ENCODE assay signal across 8 mouse cellular contexts in the genomic region with DNA sequence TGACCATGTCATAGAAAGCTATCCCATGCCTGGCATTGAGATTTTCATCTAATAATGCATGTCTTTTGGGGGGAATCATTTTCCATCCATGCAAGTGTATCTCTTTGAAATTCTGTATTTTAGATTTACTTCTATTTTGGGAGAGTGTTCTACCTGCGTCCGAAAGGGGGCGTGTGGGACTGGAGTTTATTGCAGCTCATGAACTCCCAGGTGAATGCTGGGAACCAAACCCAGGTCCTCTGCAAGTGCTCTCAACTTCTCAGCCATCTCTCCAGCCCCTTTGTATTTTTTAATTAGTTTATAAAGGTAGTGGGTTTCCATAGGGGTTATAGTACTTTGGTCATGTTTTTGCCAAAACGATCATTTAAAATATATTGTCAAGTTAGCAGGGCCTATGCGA. TPM values are rescaled to one million over a fixed set of nuclear protein-coding genes. Genes with fewer than 3 reads are reported as not detected.
DNase-seq lines count a peak whose midpoint lies in the region; ATAC-seq and TF ChIP-seq lines count a peak whose summit lies in the region.

No protein-coding gene starts in this region.

- H3K36me3 ChIP-seq in embryonic facial prominence, embryonic 12.5 days: no peaks in the 10 kb centered on the region
- H3K36me3 ChIP-seq in hindbrain, postnatal 0 days (ENCODE audit: insufficient read depth, low read length): no peaks in the 10 kb centered on the region
- H3K36me3 ChIP-seq in midbrain, embryonic 16.5 days (ENCODE audit: control insufficient read depth, insufficient read depth, low read length): no peaks in the 10 kb centered on the region

- peak overlapping the region; percentile 92; the same call in 1 of the 2 replicates for H3K27ac ChIP-seq in left cerebral cortex, adult 2 months
- peak overlapping the region; percentile 83; the same call in 1 of the 2 replicates for H3K27ac ChIP-seq in embryonic facial prominence, embryonic 12.5 days
- H3K27ac ChIP-seq in hindbrain, postnatal 0 days: 0 out of 2 replicates have a peak overlapping the region, but pooled peaks have one; percentile 79
- peak overlapping the region; percentile 86; the same call in 1 of the 2 replicates for H3K27ac ChIP-seq in midbrain, embryonic 16.5 days (ENCODE audit: low read length)

- H3K4me3 ChIP-seq in left cerebral cortex, adult 2 months: no peak overlapping the region
- H3K4me3 ChIP-seq in embryonic facial prominence, embryonic 12.5 days: no peak overlapping the region
- peak overlapping the region; percentile 83; the same call in 1 of the 2 replicates for H3K4me3 ChIP-seq in hindbrain, postnatal 0 days (ENCODE audit: low read length)
- no peak overlapping the region for H3K4me3 ChIP-seq in midbrain, embryonic 16.5 days (ENCODE audit: low read depth, low read length)

- TF ChIP-seq CTCF in left cerebral cortex, adult 2 months (IDR thresholded peaks at IDR 0.05): no peak
- TF ChIP-seq CTCF in hindbrain, postnatal 0 days (IDR thresholded peaks at IDR 0.05; ENCODE audit: low read depth): no peak

- intact Hi-C loops in left cerebral cortex, adult 2 months (cut with DNase I): loop anchor here (10.0 kb wide), 2 partner anchors 429 to 569 kb away; a partner anchor contains a TSS
- intact Hi-C loops in left cerebral cortex, postnatal 14 days (cut with DNase I): loop anchor here (10.0 kb wide), 1 partner anchor 249 kb away; no protein-coding TSS in a partner anchor

- H3K9ac ChIP-seq in embryonic facial prominence, embryonic 12.5 days: no peak overlapping the region
- no peak overlapping the region for H3K9ac ChIP-seq in hindbrain, postnatal 0 days (replicated peaks; ENCODE audit: low read length)
- no peak overlapping the region; the same call in 1 of the 2 replicates for H3K9ac ChIP-seq in midbrain, embryonic 16.5 days (ENCODE audit: low read depth, low read length)

- no peak for DNase-seq in left cerebral cortex, adult 2 months (ENCODE audit: extremely low spot score in 1 of 2, low spot score in 2 of 2)
- DNase-seq in left cerebral cortex, postnatal 14 days (ENCODE audit: low spot score in 2 of 2): no peak
- no peak for DNase-seq in hindbrain, postnatal 0 days (ENCODE audit: low spot score)
- DNase-seq in frontal cortex, postnatal 14 days (ENCODE audit: low spot score in 2 of 2): no peak

- 86% methylated on average over 5 of the region's 5 CpGs for WGBS in embryonic facial prominence, embryonic 12.5 days
- WGBS in hindbrain, postnatal 0 days: 89% methylated on average over 5 of the region's 5 CpGs
- WGBS in midbrain, embryonic 16.5 days: 91% methylated on average over 5 of the region's 5 CpGs

- ATAC-seq in embryonic facial prominence, embryonic 12.5 days (ENCODE audit: insufficient number of reproducible peaks, insufficient read depth, low FRiP score, low TSS enrichment): no peak
- no peak for ATAC-seq in hindbrain, postnatal 0 days
- ATAC-seq in midbrain, embryonic 16.5 days: no peak
- no peak for ATAC-seq in inflammation-experienced regulatory T-cells, adult 6 months
- ATAC-seq in activated CD4-positive, CD25-positive, alpha-beta regulatory T cell, adult 4 months: no peak

- H3K4me1 ChIP-seq in embryonic facial prominence, embryonic 12.5 days: peaks cover 10% of the 10 kb centered on the region
- peaks cover 9% of the 10 kb centered on the region for H3K4me1 ChIP-seq in hindbrain, postnatal 0 days (ENCODE audit: insufficient read depth, low read length)
- peaks cover 19% of the 10 kb centered on the region for H3K4me1 ChIP-seq in midbrain, embryonic 16.5 days (ENCODE audit: control insufficient read depth, insufficient read depth, low read length)

- H3K9me3 ChIP-seq in embryonic facial prominence, embryonic 12.5 days: no peaks in the 10 kb centered on the region
- H3K9me3 ChIP-seq in hindbrain, postnatal 0 days (ENCODE audit: low read length): no peaks in the 10 kb centered on the region
- H3K9me3 ChIP-seq in midbrain, embryonic 16.5 days (replicated peaks; ENCODE audit: control insufficient read depth, low read length, poor library complexity, severe bottlenecking): no peaks in the 10 kb centered on the region

- no peak overlapping the region for H3K4me2 ChIP-seq in embryonic facial prominence, embryonic 12.5 days (replicated peaks)
- H3K4me2 ChIP-seq in hindbrain, postnatal 0 days (ENCODE audit: low read depth, low read length): peak overlapping the region; percentile 92
- peak overlapping the region; percentile 75 for H3K4me2 ChIP-seq in midbrain, embryonic 16.5 days (ENCODE audit: low read length)

- no peaks in the 10 kb centered on the region for H3K27me3 ChIP-seq in embryonic facial prominence, embryonic 12.5 days
- no peaks in the 10 kb centered on the region for H3K27me3 ChIP-seq in hindbrain, postnatal 0 days (ENCODE audit: insufficient read depth, low read length)
- no peaks in the 10 kb centered on the region; the same call in 1 of the 2 replicates for H3K27me3 ChIP-seq in midbrain, embryonic 16.5 days (ENCODE audit: control insufficient read depth, insufficient read depth, low read depth, low read length)

RNA-seq across cellular contexts. Expression of a gene that starts 0.8 kb away (rescaled TPM):
- 10 to 100 TPM; 79.3 to 85.8 TPM for total RNA-seq in left cerebral cortex, adult 2 months (2021)
- total RNA-seq in left cerebral cortex, postnatal 14 days (2021): 10 to 100 TPM; 75.3 to 79.6 TPM
- polyA plus RNA-seq in embryonic facial prominence, embryonic 12.5 days (2016; fragmentation: Nextera tagmentation; extraction: Ambion mirVana): 65.1 and 69.6 TPM in 2 replicates
- total RNA-seq in hindbrain, postnatal 0 days (2014; rRNA removed): 50.9 and 62.1 TPM in 2 replicates
- polyA plus RNA-seq in hindbrain, postnatal 0 days (2015; fragmentation: Nextera tagmentation; extraction: Ambion mirVana): 47.3 and 47.5 TPM in 2 replicates
- 68.2 and 73.7 TPM in 2 replicates for polyA plus RNA-seq in midbrain, embryonic 16.5 days (2015; fragmentation: Nextera tagmentation; extraction: Ambion mirVana)
- 10 to 100 TPM; 32.2 to 48.1 (median 43.3) TPM for polyA plus RNA-seq in inflammation-experienced regulatory T-cells, adult 6 months (2017; shearing (Covaris generic))
- polyA plus RNA-seq in activated CD4-positive, CD25-positive, alpha-beta regulatory T cell, adult 4 months (2017; shearing (Covaris generic)): 10 to 100 TPM; 34.4 to 34.5 TPM

RNA-seq across cellular contexts. Expression of a gene that starts 43.5 kb away (rescaled TPM):
- total RNA-seq in left cerebral cortex, adult 2 months (2021): 10 to 100 TPM; 30.7 to 38.0 TPM
- 10 to 100 TPM; 31.3 to 33.7 TPM for total RNA-seq in left cerebral cortex, postnatal 14 days (2021)
- 27.0 and 28.8 TPM in 2 replicates for polyA plus RNA-seq in embryonic facial prominence, embryonic 12.5 days (2016; fragmentation: Nextera tagmentation; extraction: Ambion mirVana)
- 28.1 and 48.4 TPM in 2 replicates for total RNA-seq in hindbrain, postnatal 0 days (2014; rRNA removed)
- 20.9 and 21.1 TPM in 2 replicates for polyA plus RNA-seq in hindbrain, postnatal 0 days (2015; fragmentation: Nextera tagmentation; extraction: Ambion mirVana)
- polyA plus RNA-seq in midbrain, embryonic 16.5 days (2015; fragmentation: Nextera tagmentation; extraction: Ambion mirVana): 27.3 and 29.2 TPM in 2 replicates
- polyA plus RNA-seq in inflammation-experienced regulatory T-cells, adult 6 months (2017; shearing (Covaris generic)): 1 to 10 TPM; 2.9 to 4.8 (median 4.5) TPM
- 1 to 10 TPM; 3.9 to 4.6 TPM for polyA plus RNA-seq in activated CD4-positive, CD25-positive, alpha-beta regulatory T cell, adult 4 months (2017; shearing (Covaris generic))

RNA-seq across cellular contexts. Expression of a gene that starts 43.5 kb away (rescaled TPM):
- under 1 TPM; 0.45 to 0.77 TPM for total RNA-seq in left cerebral cortex, adult 2 months (2021)
- total RNA-seq in left cerebral cortex, postnatal 14 days (2021): under 1 TPM; 0.55 TPM
- polyA plus RNA-seq in embryonic facial prominence, embryonic 12.5 days (2016; fragmentation: Nextera tagmentation; extraction: Ambion mirVana): 0.23 and 0.37 TPM in 2 replicates
- total RNA-seq in hindbrain, postnatal 0 days (2014; rRNA removed): 4.7 and 4.9 TPM in 2 replicates
- 0.90 and 1.1 TPM in 2 replicates for polyA plus RNA-seq in hindbrain, postnatal 0 days (2015; fragmentation: Nextera tagmentation; extraction: Ambion mirVana)
- 1.0 and 1.3 TPM in 2 replicates for polyA plus RNA-seq in midbrain, embryonic 16.5 days (2015; fragmentation: Nextera tagmentation; extraction: Ambion mirVana)
- polyA plus RNA-seq in inflammation-experienced regulatory T-cells, adult 6 months (2017; shearing (Covaris generic)): not detected
- not detected for polyA plus RNA-seq in activated CD4-positive, CD25-positive, alpha-beta regulatory T cell, adult 4 months (2017; shearing (Covaris generic))
